Mouse (Mus musculus) C2C12 (cell line): ENCODE data around the gene Rpl11. TPM values are rescaled to one million over a fixed set of nuclear protein-coding genes. Genes with fewer than 3 reads are reported as not detected.

ENCODE experiments used
- H3K27me3 ChIP-seq: one replicate; pipeline ENCODE4 v1.6.1; 2011; ENCODE audit not compliant: control insufficient read depth, insufficient read depth, insufficient read length
- H3K36me3 ChIP-seq: one replicate; pipeline ENCODE4 v1.6.1; 2011; ENCODE audit not compliant: control insufficient read depth, insufficient read depth
- H3K4me3 ChIP-seq: one replicate; pipeline ENCODE4 v1.5.1; 2011; ENCODE audit warnings: mild to moderate bottlenecking, control low read depth; ENCODE audit not compliant: poor library complexity, insufficient read depth, severe bottlenecking
- H3K79me2 ChIP-seq: one replicate; pipeline ENCODE4 v1.6.1; 2011; ENCODE audit not compliant: control insufficient read depth, insufficient read depth
- H3K79me3 ChIP-seq: one replicate; pipeline ENCODE4 v1.6.1; 2011; ENCODE audit warnings: low read depth, control low read depth
- H3ac ChIP-seq: one replicate; pipeline ENCODE3; 2011; ENCODE audit warnings: low read depth; ENCODE audit not compliant: control insufficient read depth, insufficient read length
- CEBPB ChIP-seq: IDR thresholded peaks from one replicate; pipeline ENCODE4 v1.6.1; 2011; ENCODE audit warnings: low read depth, mild to moderate bottlenecking, control low read depth, moderate library complexity
- CTCF ChIP-seq: IDR thresholded peaks from one replicate; pipeline ENCODE4 v1.5.1; 2011; ENCODE audit not compliant: control insufficient read depth, insufficient read depth, insufficient read length
- FOSL1 ChIP-seq: IDR thresholded peaks from one replicate; pipeline ENCODE4 v1.8.0; 2011; ENCODE audit warnings: mild to moderate bottlenecking, low read length; ENCODE audit not compliant: poor library complexity, insufficient read depth, severe bottlenecking
- MAX ChIP-seq: IDR thresholded peaks from one replicate; pipeline ENCODE4 v1.6.1; 2011; ENCODE audit warnings: mild to moderate bottlenecking, control low read depth
- MYOD1 ChIP-seq: IDR thresholded peaks from one replicate; pipeline ENCODE4 v1.6.1; 2011; ENCODE audit warnings: low read depth; ENCODE audit not compliant: control insufficient read depth, insufficient read length
- MYOG ChIP-seq: IDR thresholded peaks from one replicate; pipeline ENCODE4 v1.6.1; 2011; ENCODE audit not compliant: control insufficient read depth, insufficient read length; ENCODE audit errors: extremely low read depth
- USF1 ChIP-seq: IDR thresholded peaks from one replicate; pipeline ENCODE4 v1.6.1; 2011; ENCODE audit warnings: low read depth, mild to moderate bottlenecking, control low read depth, moderate library complexity
- polyA plus RNA-seq: library from polyadenylated mRNA; unstranded; fragments of >200 nt; fragmentation: generic; extraction: Trizol; gene quantifications from one replicate; pipeline ENCODE4 v1.2.1, GENCODE M21; 2012; ENCODE audit warnings: missing spikeins

The Rpl11 gene
- polyA plus RNA-seq, 1 experiment = 2,415 TPM

GRCm38 (mm10) chr4:136043784-136044400, 9.3 kb downstream of the Rpl11 start:
- Histone ChIP-seq H3ac (no peak overlapping the region), H3K36me3 (peaks cover 47% of the 10 kb centered on the region), H3K79me2 (peaks cover 7% of the 10 kb centered on the region), H3K27me3 (no peaks in the 10 kb centered on the region), H3K4me3 (no peak overlapping the region), H3K79me3 (peaks cover 8% of the 10 kb centered on the region)
- TF ChIP-seq FOSL1 (no peak), MYOD1 (no peak), USF1 (no peak), CTCF (no peak), CEBPB (no peak), MYOG (no peak), MAX (no peak)

GRCm38 (mm10) chr4:136035078-136035477, 18.1 kb downstream of the Rpl11 start:
- Histone ChIP-seq H3K36me3 (no peaks in the 10 kb centered on the region), H3ac (no peak overlapping the region), H3K79me2 (no peaks in the 10 kb centered on the region), H3K79me3 (no peaks in the 10 kb centered on the region), H3K4me3 (no peak overlapping the region), H3K27me3 (no peaks in the 10 kb centered on the region)
- TF ChIP-seq FOSL1 (no peak), MYOG (no peak), MYOD1 (no peak), CTCF (no peak), USF1 (no peak), CEBPB (no peak), MAX (no peak)

DNA sequence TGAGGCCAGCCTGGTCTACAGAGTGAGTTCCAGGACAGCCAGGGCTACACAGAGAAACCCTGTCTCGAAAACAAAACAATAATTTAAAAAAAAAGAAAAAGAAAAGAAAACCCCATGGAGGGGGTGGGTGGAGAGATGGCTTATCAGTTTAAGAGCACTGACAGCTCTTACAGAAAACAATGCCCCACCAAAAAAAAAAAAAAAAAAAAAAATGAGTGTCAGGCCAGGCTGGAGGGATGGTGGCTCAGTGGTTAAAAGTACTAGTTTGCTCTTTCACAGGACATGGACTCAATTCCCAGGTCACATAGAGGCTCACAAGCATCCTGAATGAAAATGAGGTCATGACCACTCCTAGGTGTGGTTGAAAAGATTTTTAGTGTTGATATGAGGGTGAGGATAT, 20.0 kb downstream of the Rpl11 start:
- Histone ChIP-seq H3K79me3 (no peaks in the 10 kb centered on the region), H3K4me3 (no peak overlapping the region), H3K27me3 (no peaks in the 10 kb centered on the region), H3K36me3 (no peaks in the 10 kb centered on the region), H3K79me2 (no peaks in the 10 kb centered on the region), H3ac (no peak overlapping the region)
- TF ChIP-seq MYOD1 (no peak), MYOG (no peak), FOSL1 (no peak), MAX (no peak), CEBPB (no peak), CTCF (no peak), USF1 (no peak)

DNA sequence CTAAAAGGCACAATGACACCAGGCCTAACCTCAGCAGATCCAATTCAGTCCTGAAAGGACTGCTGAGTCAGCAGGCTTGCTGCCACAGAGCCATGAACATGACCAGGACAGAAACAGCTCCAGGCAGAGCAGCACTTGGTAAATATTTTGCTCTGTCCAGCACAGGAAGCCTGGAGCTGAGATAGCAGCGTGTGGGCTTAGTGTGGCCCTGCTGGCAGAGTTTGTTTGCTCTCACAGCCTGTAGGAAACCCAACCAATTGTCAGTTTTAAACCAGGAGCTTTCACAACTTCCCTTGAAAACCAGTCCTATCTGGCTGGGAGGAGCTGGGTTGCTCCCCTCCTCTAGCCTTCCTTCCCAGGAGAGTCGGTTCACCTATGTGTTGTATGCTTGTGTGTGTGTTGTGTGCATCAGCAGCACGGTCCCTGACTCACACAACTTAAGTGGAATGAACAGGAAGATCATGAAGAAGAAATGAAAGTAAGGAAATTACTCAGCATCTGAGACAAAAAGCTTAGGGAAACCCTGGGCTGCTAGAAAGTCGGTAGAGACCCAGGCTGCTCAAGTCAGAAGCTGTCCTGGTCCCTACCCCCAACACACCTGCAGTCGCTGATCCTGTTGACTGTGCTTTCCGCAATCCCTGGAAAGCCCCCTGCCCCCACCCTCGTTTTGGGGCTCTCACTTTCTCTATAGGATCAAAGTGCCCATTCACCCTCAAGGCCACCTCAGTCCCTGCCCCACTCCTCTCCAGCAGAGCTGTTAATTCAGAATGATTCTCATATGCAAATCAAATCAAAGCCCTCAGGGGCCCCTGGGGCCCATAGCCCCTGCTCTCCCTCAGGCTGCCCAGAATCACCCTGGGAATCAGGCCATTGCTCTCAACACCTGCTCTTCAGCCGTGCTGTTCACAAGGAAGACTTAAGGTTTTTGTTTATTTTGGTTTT, 22.0 kb downstream of the Rpl11 start:
- Histone ChIP-seq H3ac (no peak overlapping the region), H3K36me3 (no peaks in the 10 kb centered on the region), H3K79me2 (no peaks in the 10 kb centered on the region), H3K4me3 (no peak overlapping the region), H3K79me3 (no peaks in the 10 kb centered on the region), H3K27me3 (no peaks in the 10 kb centered on the region)
- TF ChIP-seq FOSL1 = no peak
- no peak for TF ChIP-seq MAX
- TF ChIP-seq CTCF = no peak
- no peak for TF ChIP-seq USF1
- TF ChIP-seq CEBPB = no peak
- TF ChIP-seq MYOD1 = no peak
- no peak for TF ChIP-seq MYOG

DNA sequence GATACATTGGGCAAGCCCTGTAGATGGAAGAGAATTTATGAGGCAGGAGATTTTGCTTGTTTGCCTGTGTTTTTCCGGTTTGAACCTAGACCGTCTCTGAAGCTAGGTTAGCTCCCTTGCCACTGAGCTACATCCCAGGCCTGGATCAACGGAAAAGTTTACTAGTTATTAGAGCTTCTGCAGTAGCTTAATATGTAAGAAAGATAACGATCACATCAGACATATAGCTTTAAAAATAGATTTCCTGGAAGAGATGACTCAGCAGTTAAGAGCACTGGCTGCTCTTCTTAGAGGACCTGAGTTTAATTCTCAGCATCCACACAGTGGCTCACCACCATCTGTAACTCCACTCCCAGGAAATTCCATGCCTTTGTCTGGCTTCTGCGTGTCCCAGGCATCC, 24.5 kb downstream of the Rpl11 start:
- TF ChIP-seq CTCF = no peak

More for the DNA sequence above, 24.5 kb downstream of the Rpl11 start:
- no peaks in the 10 kb centered on the region for H3K36me3 ChIP-seq
- no peaks in the 10 kb centered on the region for H3K27me3 ChIP-seq
- H3K79me2 ChIP-seq = no peaks in the 10 kb centered on the region
- H3K79me3 ChIP-seq = no peaks in the 10 kb centered on the region
- no peak overlapping the region for H3K4me3 ChIP-seq
- no peak overlapping the region for H3ac ChIP-seq
